Mouse (Mus musculus) Patski (cell line): Measurements from ENCODE around the gene Dlgap3. TPM values are rescaled to one million over a fixed set of nuclear protein-coding genes. Genes with fewer than 3 reads are reported as not detected.

Experiments
- ATAC-seq: fragments of 100-300 bp; one replicate; pipeline ENCODE4 v1.8.0; 2021
- CTCF ChIA-PET: fragments of 350-600 bp; sonication (Branson Sonifier 250); formaldehyde crosslinking; loops from one replicate; lab custom pipeline; 2022; ENCODE audit warnings: inconsistent platforms; lab: Charles Lee
- POLR2A ChIA-PET: fragments of 350-600 bp; sonication (Branson Sonifier 250); formaldehyde crosslinking; loops from one replicate; lab custom pipeline; 2022; ENCODE audit warnings: antibody characterized with exemption, inconsistent platforms; lab: Charles Lee
- DNase-seq: peaks from one replicate; pipeline ENCODE4 v3.0.0-alpha.2; 2011; ENCODE audit warnings: low read depth, low spot score
- H3K27me3 ChIP-seq: fragments of 371-371 bp; one replicate; pipeline ENCODE4 v1.5.1; 2021
- CTCF ChIP-seq: fragments of 100-300 bp; IDR thresholded peaks from one replicate; pipeline ENCODE4 v1.5.1; 2021
- in situ Hi-C: fragments of 300-500 bp; cut with MboI; formaldehyde crosslinking; loops from 3 replicates; pipeline ENCODE4 v1.11.1; 2018; ENCODE audit warnings: low pct_unique_long_range_greater_than_20kb, mixed read lengths
- polyA plus RNA-seq: library from polyadenylated mRNA; unstranded; gene quantifications from one replicate; pipeline ENCODE4 v1.2.3, GENCODE M21; 2021

Dlgap3 gene
- polyA plus RNA-seq, 1 experiment from 2014 or later: 0.85 TPM

GRCm38 (mm10) chr4:127174075-127174899 lies 5.3 kb downstream of the Dlgap3 start:
- ChIA-PET CTCF (no interaction called here), POLR2A (no interaction called here)

GRCm38 (mm10) chr4:127174900-127175278 lies 5.9 kb downstream of the Dlgap3 start:
- H3K27me3 ChIP-seq: peaks cover 12% of the 10 kb centered on the region
- no peak for DNase-seq
- no peak for ATAC-seq
- ChIA-PET CTCF (no interaction called here), POLR2A (no interaction called here)
- in situ Hi-C loops: no loop called here
- TF ChIP-seq CTCF: no peak

More at GRCm38 (mm10) chr4:127174075-127174899, 5.3 kb downstream of the Dlgap3 start:
- TF ChIP-seq CTCF: no peak
- peaks cover 15% of the 10 kb centered on the region for H3K27me3 ChIP-seq
- in situ Hi-C loops: no loop called here
- DNase-seq (no peak), ATAC-seq (no peak)

DNA sequence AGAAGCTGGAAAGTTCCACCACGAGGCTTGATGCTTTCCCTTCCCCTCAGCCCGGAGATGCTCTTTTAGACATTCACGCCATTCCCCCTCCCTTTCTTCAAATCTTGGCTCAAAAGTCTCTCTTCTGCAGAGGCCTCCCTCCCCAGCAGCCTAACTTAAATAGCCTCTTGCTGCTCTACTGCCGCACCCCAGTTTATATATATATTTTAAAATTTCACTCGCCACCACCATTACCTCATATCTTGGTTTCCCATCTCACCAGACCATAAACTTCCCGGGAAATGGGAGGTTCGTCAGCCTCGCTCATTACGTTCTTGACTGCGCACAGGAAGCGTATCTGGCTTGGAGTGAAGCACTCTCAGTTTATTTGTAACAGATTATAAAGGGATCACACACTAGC lies 9.0 kb downstream of the Dlgap3 start:
- ChIA-PET CTCF (no interaction called here), POLR2A (no interaction called here)
- ATAC-seq (no peak), DNase-seq (no peak)
- peaks cover 6% of the 10 kb centered on the region for H3K27me3 ChIP-seq
- in situ Hi-C loops: no loop called here
- no peak for TF ChIP-seq CTCF

DNA sequence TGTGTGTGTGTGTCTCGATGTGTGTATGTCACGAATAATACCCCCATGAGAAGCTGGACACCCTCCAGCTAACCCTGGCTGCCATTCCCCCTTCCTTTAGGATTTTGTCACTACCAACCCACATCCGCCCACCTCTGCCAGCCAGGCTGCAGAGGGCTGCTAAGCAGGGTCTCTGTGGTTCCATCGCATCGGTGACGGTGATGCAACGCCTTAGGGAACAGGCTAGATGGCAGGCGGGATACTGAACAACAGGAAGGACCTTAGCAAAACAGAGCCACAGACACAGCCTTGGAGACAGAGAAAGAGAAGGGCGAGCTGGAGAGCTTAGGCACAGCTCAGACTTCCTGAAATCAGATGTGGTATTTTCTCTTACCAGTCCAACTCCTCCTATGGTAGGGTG lies 9.7 kb downstream of the Dlgap3 start:
- no peak for DNase-seq
- peaks cover 6% of the 10 kb centered on the region for H3K27me3 ChIP-seq
- ATAC-seq: no peak
- ChIA-PET CTCF (no interaction called here), POLR2A (no interaction called here)
- in situ Hi-C loops: no loop called here
- TF ChIP-seq CTCF: no peak

- CTCF ChIA-PET: no interaction called here
Measured at GRCm38 (mm10) chr4:127179469-127180449, 10.8 kb downstream of the Dlgap3 start.

GRCm38 (mm10) chr4:127180450-127180840 lies 11.4 kb downstream of the Dlgap3 start:
- DNase-seq: no peak
- ChIA-PET POLR2A (no interaction called here), CTCF (no interaction called here)
- peaks cover 12% of the 10 kb centered on the region for H3K27me3 ChIP-seq
- no peak for ATAC-seq
- in situ Hi-C loops: no loop called here
- no peak for TF ChIP-seq CTCF

More at GRCm38 (mm10) chr4:127179469-127180449, 10.8 kb downstream of the Dlgap3 start:
- TF ChIP-seq CTCF: no peak
- peaks cover 12% of the 10 kb centered on the region for H3K27me3 ChIP-seq
- no peak for ATAC-seq
- DNase-seq: no peak
- POLR2A ChIA-PET: no interaction called here
- in situ Hi-C loops: no loop called here

- ATAC-seq (no peak), DNase-seq (no peak)
- ChIA-PET CTCF (no interaction called here), POLR2A (no interaction called here)
- in situ Hi-C loops: no loop called here
- H3K27me3 ChIP-seq: peaks cover 12% of the 10 kb centered on the region
- no peak for TF ChIP-seq CTCF
Measured at GRCm38 (mm10) chr4:127181010-127181409, 12.0 kb downstream of the Dlgap3 start.

DNA sequence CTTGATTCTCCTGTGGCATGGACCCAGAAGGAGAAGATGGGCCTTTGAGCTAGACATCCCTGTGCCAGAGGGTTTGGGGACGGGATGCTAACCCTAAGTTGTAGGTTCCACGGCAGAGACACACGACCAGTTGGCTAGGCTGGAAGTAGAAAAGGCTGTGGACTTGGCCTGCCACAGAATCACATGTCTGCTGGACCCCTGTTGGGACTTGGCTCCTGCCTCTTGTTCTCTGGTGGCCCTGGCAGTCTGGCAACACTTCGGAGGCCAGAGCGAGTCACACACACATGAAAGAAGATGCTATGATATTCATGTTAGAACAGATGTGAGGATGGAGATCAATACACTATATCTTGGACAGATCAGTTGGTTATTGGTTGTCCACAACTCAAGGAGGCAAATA lies 14.9 kb downstream of the Dlgap3 start:
- DNase-seq (no peak), ATAC-seq (no peak)
- no peak for TF ChIP-seq CTCF
- in situ Hi-C loops: no loop called here
- POLR2A ChIA-PET: no interaction called here
- CTCF ChIA-PET: no interaction called here
- H3K27me3 ChIP-seq: peaks cover 7% of the 10 kb centered on the region

DNA sequence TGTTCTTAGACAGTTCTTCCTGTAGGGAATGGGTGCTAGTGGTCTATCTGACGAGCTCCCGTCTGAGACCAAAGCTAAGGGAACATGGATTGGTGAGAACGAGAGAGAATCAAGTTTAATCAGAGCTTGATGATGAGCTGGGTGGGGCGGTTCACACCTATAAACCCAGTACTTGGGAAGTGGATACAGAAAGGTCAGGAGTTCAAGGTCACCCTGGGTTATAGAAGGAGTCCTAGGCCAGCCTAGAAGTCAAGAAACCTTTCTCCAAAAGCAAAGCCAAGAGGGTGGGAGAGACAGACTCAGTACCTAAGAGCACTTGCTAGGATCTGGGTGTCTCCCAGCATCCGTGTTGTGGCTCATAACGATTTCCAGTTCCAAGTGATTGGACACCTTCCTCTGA lies 21.9 kb downstream of the Dlgap3 start:
- in situ Hi-C loops: no loop called here
- no peak for TF ChIP-seq CTCF
- H3K27me3 ChIP-seq: no peaks in the 10 kb centered on the region
- ChIA-PET POLR2A (no interaction called here), CTCF (no interaction called here)
- DNase-seq (no peak), ATAC-seq (no peak)

DNA sequence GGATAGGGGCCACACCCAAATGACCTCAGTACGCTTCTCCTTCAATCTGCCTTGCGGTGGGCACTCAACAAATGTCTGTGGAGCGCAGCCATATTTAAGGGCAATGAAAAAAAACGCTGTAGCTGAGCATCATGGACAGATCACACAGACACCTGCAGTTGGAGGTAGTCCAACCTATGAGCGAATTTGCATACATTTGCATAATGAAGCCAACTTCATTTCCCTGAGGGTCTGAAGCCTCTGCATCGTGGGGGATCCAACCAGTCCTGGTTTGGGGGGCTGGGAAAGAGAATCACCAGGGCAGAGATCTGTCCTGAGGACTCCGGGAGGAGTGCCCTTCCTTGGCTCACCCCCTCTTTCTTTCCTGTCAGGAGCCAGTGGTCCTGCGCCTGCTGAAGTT lies 23.7 kb downstream of the Dlgap3 start:
- in situ Hi-C loops: no loop called here
- ChIA-PET CTCF (no interaction called here), POLR2A (no interaction called here)
- DNase-seq (no peak), ATAC-seq (no peak)
- no peak for TF ChIP-seq CTCF
- H3K27me3 ChIP-seq: no peaks in the 10 kb centered on the region
